In genomic region chr3:96082714-96083508, GRCm38 (mm10) we compare ENCODE assay signal across 1 mouse cellular context.
TF ChIP-seq lines count a peak whose summit lies in the region.

No protein-coding gene starts in this region.

TF ChIP-seq in MEL, 35 proteins besides CTCF, POLR2A, EP300 and RAD21 (continued from another document):
- TF ChIP-seq ZMIZ1 (IDR thresholded peaks at IDR 0.05; ENCODE audit: low read depth, low read length) (peak; percentile 31; the same call in 1 of the 2 replicates), ZC3H11A (IDR thresholded peaks at IDR 0.05; ENCODE audit: low read depth, low read length) (peak; percentile 21), TAL1 (IDR thresholded peaks at IDR 0.05; ENCODE audit: low read length) (peak; percentile 78), MAFK (IDR thresholded peaks at IDR 0.05; ENCODE audit: borderline replicate concordance, low read depth, low read length) (peak; percentile 81), GABPA (IDR thresholded peaks at IDR 0.05; ENCODE audit: low read depth, low read length) (peak; percentile 45; the same call in 1 of the 2 replicates), UBTF (IDR thresholded peaks at IDR 0.05; ENCODE audit: borderline replicate concordance, insufficient read depth, low read depth, low read length) (no peak), GATA1 (IDR thresholded peaks at IDR 0.05; ENCODE audit: low read depth, low read length) (peak; percentile 99), MYB (IDR thresholded peaks at IDR 0.05; ENCODE audit: low read depth, low read length) (0 out of 2 replicates have a peak, but pooled peaks have one; percentile 55), NELFE (IDR thresholded peaks at IDR 0.05; ENCODE audit: low read depth, low read length) (peak; percentile 43; the same call in 1 of the 2 replicates), MAZ (IDR thresholded peaks at IDR 0.05; ENCODE audit: low read depth, low read length) (no peak; the same call in 1 of the 2 replicates), ZNF384 (IDR thresholded peaks at IDR 0.05; ENCODE audit: low read depth, low read length) (peak; percentile 70), HCFC1 (IDR thresholded peaks at IDR 0.05; ENCODE audit: low read depth, low read length) (peak; percentile 65), ETS1 (IDR thresholded peaks at IDR 0.05; ENCODE audit: low read depth, low read length) (peak; percentile 99), USF1 (IDR thresholded peaks at IDR 0.05; ENCODE audit: low read depth, low read length) (no peak; the same call in 1 of the 2 replicates), SMC3 (IDR thresholded peaks at IDR 0.05; ENCODE audit: low read depth, low read length) (peak; percentile 31; the same call in 1 of the 2 replicates), ELF1 (IDR thresholded peaks at IDR 0.05; ENCODE audit: low read depth, low read length) (peak; percentile 57; the same call in 1 of the 2 replicates), MEF2A (IDR thresholded peaks at IDR 0.05; ENCODE audit: extremely low read depth, insufficient replicate concordance, low read depth, low read length, poor library complexity, severe bottlenecking) (no peak), TCF12 (IDR thresholded peaks at IDR 0.05; ENCODE audit: low read depth, low read length) (peak; percentile 94), MYC (IDR thresholded peaks at IDR 0.05; ENCODE audit: low read depth, low read length) (peak; percentile 71), SIN3A (IDR thresholded peaks at IDR 0.05; ENCODE audit: low read length) (peak; percentile 99), POLR2AphosphoS2 (IDR thresholded peaks at IDR 0.05; ENCODE audit: low read length) (no peak), MXI1 (IDR thresholded peaks at IDR 0.05; ENCODE audit: low read depth, low read length) (peak; percentile 82), ZKSCAN1 (IDR thresholded peaks at IDR 0.05; ENCODE audit: low read depth, low read length) (no peak), TBP (IDR thresholded peaks at IDR 0.05; ENCODE audit: low read depth, low read length) (peak; percentile 84), CHD2 (IDR thresholded peaks at IDR 0.05; ENCODE audit: low read length) (0 out of 2 replicates have a peak, but pooled peaks have one; percentile 13), RCOR1 (IDR thresholded peaks at IDR 0.05; ENCODE audit: low read depth, low read length) (peak; percentile 97)
TF ChIP-seq in MEL: peak in this region for 23.
